Mouse (Mus musculus): ENCODE measurements at regions not wholly inside any gene's neighbourhood (a gene's known extent, or its start where the extent isn't known, plus 50 kb on each side); places are given as distances from the start of the nearest gene placed in this dataset.

GRCm38 (mm10) chr1:186572651-186573050 is 133.1 kb downstream of the Tgfb2 start:
- Histone ChIP-seq H3K4me2 (ENCODE audit: low read length) (no peak overlapping the region), H3K36me3 (ENCODE audit: insufficient read depth, low read length) (no peaks in the 10 kb centered on the region), H3K27ac (no peak overlapping the region), H3K4me3 (replicated peaks; ENCODE audit: low read depth, low read length) (no peak overlapping the region), H3K9me3 (replicated peaks; ENCODE audit: low read length) (no peaks in the 10 kb centered on the region), H3K9ac (ENCODE audit: low read depth, low read length) (no peak overlapping the region), H3K4me1 (replicated peaks; ENCODE audit: insufficient read depth, low read length) (no peaks in the 10 kb centered on the region), H3K27me3 (ENCODE audit: insufficient read depth, low read length) (no peaks in the 10 kb centered on the region)
- WGBS = 85% methylated on average over 8 of the region's 8 CpGs
- no peak for TF ChIP-seq CTCF (IDR thresholded peaks at IDR 0.05; ENCODE audit: low read depth)
- DNase-seq (ENCODE audit: low spot score) (no peak), ATAC-seq (replicated peaks; ENCODE audit: low FRiP score, low read depth) (no peak)

- ATAC-seq (replicated peaks; ENCODE audit: low FRiP score, low read depth) (no peak), DNase-seq (ENCODE audit: low spot score) (no peak)
- H3K4me3 ChIP-seq (replicated peaks; ENCODE audit: low read depth, low read length) = no peak overlapping the region
- no peak overlapping the region for H3K4me2 ChIP-seq (ENCODE audit: low read length)
- no peaks in the 10 kb centered on the region for H3K27me3 ChIP-seq (ENCODE audit: insufficient read depth, low read length)
- no peaks in the 10 kb centered on the region for H3K4me1 ChIP-seq (replicated peaks; ENCODE audit: insufficient read depth, low read length)
- no peak overlapping the region for H3K27ac ChIP-seq
- no peaks in the 10 kb centered on the region for H3K9me3 ChIP-seq (replicated peaks; ENCODE audit: low read length)
- no peaks in the 10 kb centered on the region for H3K36me3 ChIP-seq (ENCODE audit: insufficient read depth, low read length)
- TF ChIP-seq CTCF (IDR thresholded peaks at IDR 0.05; ENCODE audit: low read depth) = no peak
- 59% methylated on average over 4 of the region's 4 CpGs for WGBS
- H3K9ac ChIP-seq (ENCODE audit: low read depth, low read length) = no peak overlapping the region
These were observed 133.7 kb downstream of the Tgfb2 start for GRCm38 (mm10) chr1:186572092-186572491.

GRCm38 (mm10) chr1:186568496-186568895 is 137.3 kb downstream of the Tgfb2 start:
- no peak overlapping the region for H3K27ac ChIP-seq
- no peaks in the 10 kb centered on the region for H3K27me3 ChIP-seq (ENCODE audit: insufficient read depth, low read length)
- no peaks in the 10 kb centered on the region for H3K9me3 ChIP-seq (replicated peaks; ENCODE audit: low read length)
- no peak overlapping the region for H3K4me2 ChIP-seq (ENCODE audit: low read length)
- ATAC-seq (replicated peaks; ENCODE audit: low FRiP score, low read depth) = no peak
- no peak overlapping the region for H3K9ac ChIP-seq (ENCODE audit: low read depth, low read length)
- no peak overlapping the region for H3K4me3 ChIP-seq (replicated peaks; ENCODE audit: low read depth, low read length)
- no peaks in the 10 kb centered on the region for H3K4me1 ChIP-seq (replicated peaks; ENCODE audit: insufficient read depth, low read length)
- TF ChIP-seq CTCF (IDR thresholded peaks at IDR 0.05; ENCODE audit: low read depth) = no peak
- WGBS = 87% methylated on average over 4 of the region's 4 CpGs
- DNase-seq (ENCODE audit: low spot score) = no peak
- no peaks in the 10 kb centered on the region for H3K36me3 ChIP-seq (ENCODE audit: insufficient read depth, low read length)

- Histone ChIP-seq H3K4me3 (replicated peaks; ENCODE audit: low read depth, low read length) (no peak overlapping the region), H3K36me3 (ENCODE audit: insufficient read depth, low read length) (no peaks in the 10 kb centered on the region), H3K4me1 (replicated peaks; ENCODE audit: insufficient read depth, low read length) (no peaks in the 10 kb centered on the region), H3K9ac (ENCODE audit: low read depth, low read length) (no peak overlapping the region), H3K9me3 (replicated peaks; ENCODE audit: low read length) (no peaks in the 10 kb centered on the region), H3K27me3 (ENCODE audit: insufficient read depth, low read length) (no peaks in the 10 kb centered on the region), H3K27ac (no peak overlapping the region), H3K4me2 (ENCODE audit: low read length) (no peak overlapping the region)
- TF ChIP-seq CTCF (IDR thresholded peaks at IDR 0.05; ENCODE audit: low read depth) = no peak
- no peak for ATAC-seq (replicated peaks; ENCODE audit: low FRiP score, low read depth)
- 61% methylated on average over 6 of the region's 6 CpGs for WGBS
- peak; percentile 25 for DNase-seq (ENCODE audit: low spot score)
These were observed 137.7 kb downstream of the Tgfb2 start for GRCm38 (mm10) chr1:186568076-186568475.

GRCm38 (mm10) chr1:186567136-186567826 is 138.5 kb downstream of the Tgfb2 start:
- Histone ChIP-seq H3K9me3 (replicated peaks; ENCODE audit: low read length) (no peaks in the 10 kb centered on the region), H3K9ac (ENCODE audit: low read depth, low read length) (no peak overlapping the region), H3K27ac (no peak overlapping the region), H3K4me3 (replicated peaks; ENCODE audit: low read depth, low read length) (no peak overlapping the region), H3K4me1 (replicated peaks; ENCODE audit: insufficient read depth, low read length) (no peaks in the 10 kb centered on the region), H3K27me3 (ENCODE audit: insufficient read depth, low read length) (no peaks in the 10 kb centered on the region), H3K36me3 (ENCODE audit: insufficient read depth, low read length) (no peaks in the 10 kb centered on the region), H3K4me2 (ENCODE audit: low read length) (0 out of 2 replicates have a peak overlapping the region, but pooled peaks have one; percentile 2)
- WGBS = 26% methylated on average over 15 of the region's 15 CpGs
- DNase-seq (ENCODE audit: low spot score) = peak; percentile 38
- no peak for ATAC-seq (replicated peaks; ENCODE audit: low FRiP score, low read depth)
- TF ChIP-seq CTCF (IDR thresholded peaks at IDR 0.05; ENCODE audit: low read depth) = no peak

GRCm38 (mm10) chr1:186562027-186562426 is 143.8 kb downstream of the Tgfb2 start:
- ATAC-seq (replicated peaks; ENCODE audit: low FRiP score, low read depth) = no peak
- TF ChIP-seq CTCF (IDR thresholded peaks at IDR 0.05; ENCODE audit: low read depth) = no peak

More at GRCm38 (mm10) chr1:186562027-186562426, 143.8 kb downstream of the Tgfb2 start:
- 86% methylated on average over 3 of the region's 3 CpGs for WGBS
- no peaks in the 10 kb centered on the region for H3K27me3 ChIP-seq (ENCODE audit: insufficient read depth, low read length)
- no peak overlapping the region for H3K9ac ChIP-seq (ENCODE audit: low read depth, low read length)
- H3K4me2 ChIP-seq (ENCODE audit: low read length) = no peak overlapping the region
- H3K4me1 ChIP-seq (replicated peaks; ENCODE audit: insufficient read depth, low read length) = no peaks in the 10 kb centered on the region
- DNase-seq (ENCODE audit: low spot score) = no peak
- no peaks in the 10 kb centered on the region for H3K9me3 ChIP-seq (replicated peaks; ENCODE audit: low read length)
- H3K27ac ChIP-seq = no peak overlapping the region
- H3K36me3 ChIP-seq (ENCODE audit: insufficient read depth, low read length) = no peaks in the 10 kb centered on the region
- no peak overlapping the region for H3K4me3 ChIP-seq (replicated peaks; ENCODE audit: low read depth, low read length)

All from kidney, postnatal 0 days (tissue).